Mouse (Mus musculus): ENCODE data around the gene Esp1.
"Not testable (repeated sequence)": the region's sequence is repeated elsewhere in the genome, so short reads cannot be mapped to it uniquely, and the experiment has no call there.

Esp1 gene

DNA sequence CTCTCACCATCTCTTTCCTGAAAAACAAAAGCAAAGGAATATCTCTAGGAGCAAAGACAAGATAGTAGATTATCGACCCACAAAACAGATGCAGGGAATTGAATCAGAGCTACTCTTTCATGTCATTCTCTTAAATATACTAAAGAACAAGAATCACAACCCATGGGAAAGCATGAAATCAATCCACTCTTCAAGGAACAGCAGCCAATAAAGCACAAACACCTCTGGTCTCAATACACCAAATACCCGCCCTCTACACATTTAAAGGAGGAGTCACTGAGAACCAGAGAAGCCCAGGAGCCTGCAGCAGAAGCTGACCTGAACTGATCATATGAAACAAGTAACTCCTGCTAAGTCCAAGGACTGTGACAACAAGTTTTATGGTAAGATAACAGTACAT is at the start of gene Esp1:
Gene Esp1, plus strand, starts transcription at position 301 of the 400 bp plus-strand sequence.
- DNase-seq (ENCODE audit: extremely low spot score): no peak

DNA sequence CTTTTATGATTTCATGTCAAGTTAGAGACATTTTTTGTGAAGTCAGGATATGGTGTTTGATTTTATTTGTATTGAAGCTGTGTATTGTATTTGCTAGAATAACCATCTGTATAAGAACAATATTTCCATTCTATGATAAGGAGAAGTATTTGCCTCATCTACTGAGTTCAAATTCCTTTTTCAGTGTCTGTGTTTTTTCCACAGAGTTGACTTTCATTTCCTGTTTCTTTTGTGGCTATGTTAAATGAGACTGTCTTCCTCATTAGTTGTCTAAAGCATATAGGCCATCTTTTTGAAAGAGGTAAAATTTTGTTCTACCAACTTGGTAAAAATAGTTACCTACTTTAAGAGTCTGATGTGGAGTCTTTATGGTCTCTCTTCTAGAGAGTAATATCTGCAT is 10.6 kb upstream of the Esp1 start:
- DNase-seq (ENCODE audit: extremely low spot score): no peak

DNA sequence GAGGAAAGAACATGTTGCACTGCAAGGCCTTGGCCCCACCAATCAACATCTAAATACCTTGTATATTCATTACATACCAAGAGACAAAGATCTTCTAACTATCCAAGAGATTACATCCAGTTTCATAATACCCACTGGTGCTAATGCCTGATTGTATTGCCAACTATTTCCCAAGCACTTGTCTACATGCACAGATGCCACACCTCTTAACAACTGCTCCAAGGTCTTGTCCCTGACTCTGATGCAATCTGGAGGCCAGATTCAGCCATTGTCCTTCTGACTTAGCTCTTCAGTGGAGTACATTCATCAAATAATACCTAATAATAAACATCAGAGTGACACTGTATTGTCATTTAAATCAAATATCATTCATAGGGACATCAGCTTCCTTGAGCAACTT is 9.9 kb upstream of the Esp1 start:
- not testable (repeated sequence) for DNase-seq (ENCODE audit: extremely low spot score)

DNA sequence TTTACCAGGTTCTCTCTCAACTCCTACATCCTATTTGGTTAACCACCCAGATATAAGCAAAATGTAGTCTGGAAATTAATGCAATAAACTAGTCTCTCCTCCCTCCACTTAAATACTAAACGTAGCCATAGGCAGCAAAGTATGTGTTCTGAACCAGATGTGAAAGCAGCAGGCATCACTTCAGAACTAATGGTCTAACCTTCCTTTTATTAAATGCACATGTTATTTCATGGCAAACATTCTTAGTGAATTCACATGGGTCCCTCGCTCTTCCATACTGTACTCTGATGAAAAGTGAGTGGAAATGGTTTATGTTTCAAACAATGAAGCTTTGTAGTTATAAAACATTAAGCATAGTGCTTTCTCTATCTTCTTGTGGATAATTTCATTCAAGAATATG is 4.4 kb downstream of the Esp1 start:
- DNase-seq (ENCODE audit: extremely low spot score): no peak

DNA sequence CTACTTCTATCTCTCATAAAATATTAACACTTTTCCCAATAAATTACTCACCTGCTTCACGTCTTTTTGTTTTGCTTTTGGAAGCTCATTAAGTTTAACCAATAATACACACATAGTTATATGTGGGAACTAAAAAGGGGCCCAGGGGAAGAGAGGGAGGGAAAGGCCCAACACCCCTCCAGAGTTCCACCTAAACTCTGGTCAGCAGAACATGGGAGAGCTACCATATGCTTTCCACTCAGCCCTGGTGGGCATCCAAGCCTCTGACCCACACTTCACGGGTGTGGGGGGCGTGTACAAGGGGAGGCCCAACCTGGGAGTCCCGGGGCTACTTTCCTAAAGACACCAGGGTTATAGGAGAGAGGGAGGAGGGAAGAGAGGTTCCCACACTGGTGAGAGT is 4.8 kb downstream of the Esp1 start:
- no peak for DNase-seq (ENCODE audit: extremely low spot score)

DNA sequence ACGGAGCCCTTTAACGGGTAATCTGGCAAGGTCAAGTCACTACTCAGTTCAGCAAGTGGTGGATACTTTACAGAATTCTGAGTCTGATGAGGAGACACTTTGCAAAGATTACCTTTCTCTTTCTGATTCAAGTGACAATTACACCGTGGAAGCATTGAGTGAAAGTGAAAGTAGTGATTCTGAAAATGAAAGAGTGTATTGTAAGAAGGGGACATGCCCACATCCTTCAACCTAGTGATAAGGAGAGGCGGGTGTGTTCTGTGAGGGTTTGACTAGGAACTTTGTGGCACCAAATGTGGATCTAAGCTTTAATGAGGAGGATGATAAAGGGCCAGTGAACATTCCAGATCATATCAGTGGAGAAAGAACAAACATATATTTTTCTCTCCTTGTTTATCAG is 36.7 kb downstream of the Esp1 start:
- DNase-seq (ENCODE audit: extremely low spot score): no peak

DNA sequence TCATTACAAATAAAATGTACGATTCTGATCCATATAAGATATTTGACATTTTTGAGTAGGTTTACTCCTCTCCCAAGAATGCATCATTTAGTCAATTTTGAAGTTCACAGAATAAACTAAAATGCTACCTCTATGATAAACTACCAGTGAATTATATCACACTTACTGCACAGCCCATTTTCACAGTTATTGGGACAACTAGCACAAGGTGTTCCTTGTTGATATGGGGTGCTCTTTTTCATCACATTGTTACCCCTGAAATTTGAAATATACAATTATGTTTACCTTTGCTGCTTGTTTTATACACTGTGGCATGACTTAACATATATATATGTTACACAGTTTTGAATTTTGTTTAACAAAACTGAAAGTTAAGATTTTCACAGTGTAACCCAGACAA is 40.2 kb downstream of the Esp1 start:
- DNase-seq (ENCODE audit: extremely low spot score): no peak

Measured in embryo, embryonic 9.5 days (tissue).